Mouse (Mus musculus) spleen, postnatal 36 days (tissue): Measurements from ENCODE around the gene Stard3nl.
"Not testable (repeated sequence)": the region's sequence is repeated elsewhere in the genome, so short reads cannot be mapped to it uniquely, and the experiment has no call there.

Source experiments
- DNase-seq, 2 experiments: peaks; one replicate each; pipeline ENCODE4 v3.0.0; 2022; ENCODE audit warnings: low spot score in 2 of 2, mixed read lengths in 1 of 2

Stard3nl gene

DNA sequence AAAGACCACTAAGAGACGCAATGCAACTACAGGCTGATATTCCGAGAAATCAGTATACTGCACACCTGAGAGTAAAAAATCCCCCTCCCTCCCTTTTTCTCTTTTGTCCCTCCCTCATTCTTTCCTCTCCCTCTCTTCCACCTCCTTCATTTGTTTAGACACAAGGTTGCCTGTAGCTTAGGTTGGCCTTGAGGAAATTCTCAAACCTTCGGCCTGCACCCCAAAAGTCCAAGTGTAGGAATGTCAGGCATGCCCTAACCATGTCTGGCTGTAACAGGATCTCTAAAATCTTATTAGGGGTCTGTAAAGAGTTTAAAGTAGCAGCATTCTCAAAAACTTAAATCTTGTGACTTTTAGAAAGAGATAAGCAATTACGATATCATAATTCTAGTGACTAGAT is 10.4 kb downstream of the Stard3nl start:
- no peak for DNase-seq

DNA sequence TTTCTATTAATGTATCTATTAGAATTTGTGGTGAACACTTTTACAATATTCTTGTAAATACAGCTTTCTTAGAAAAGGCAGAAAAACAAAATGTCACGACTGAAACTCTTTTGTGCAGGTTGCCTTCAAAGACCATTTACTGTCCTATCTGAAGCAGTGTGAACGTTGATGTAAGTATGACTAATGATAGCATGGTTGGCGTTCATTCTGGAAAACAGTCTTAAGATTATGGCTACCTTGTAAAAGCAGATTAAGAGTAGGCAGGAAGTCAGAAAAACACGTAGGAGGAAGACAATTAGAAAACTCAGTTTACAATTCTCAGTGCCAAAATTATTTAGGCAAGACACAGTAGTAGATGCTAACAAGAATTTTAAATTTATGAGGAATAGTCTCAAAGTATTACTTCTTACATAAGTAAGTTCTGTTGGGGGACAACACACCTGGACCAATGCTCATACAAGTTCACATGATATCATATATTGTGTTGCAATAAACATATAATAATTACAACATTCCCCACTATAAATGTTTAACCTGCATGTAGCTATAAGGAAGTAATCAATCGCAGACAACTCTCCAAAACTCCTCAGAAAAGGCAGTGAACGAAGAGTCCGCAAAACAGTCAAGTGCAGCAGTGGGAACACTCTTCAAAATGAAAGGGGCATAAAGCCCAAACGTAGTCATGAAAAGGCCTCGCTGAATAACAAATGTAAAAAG is 14.3 kb downstream of the Stard3nl start:
- no peak for DNase-seq

GRCm38 (mm10) chr13:19379313-19379712 is 16.3 kb downstream of the Stard3nl start:
- no peak for DNase-seq

- DNase-seq, result no peak
Observed at GRCm38 (mm10) chr13:19372133-19372729, 23.4 kb downstream of the Stard3nl start.

DNA sequence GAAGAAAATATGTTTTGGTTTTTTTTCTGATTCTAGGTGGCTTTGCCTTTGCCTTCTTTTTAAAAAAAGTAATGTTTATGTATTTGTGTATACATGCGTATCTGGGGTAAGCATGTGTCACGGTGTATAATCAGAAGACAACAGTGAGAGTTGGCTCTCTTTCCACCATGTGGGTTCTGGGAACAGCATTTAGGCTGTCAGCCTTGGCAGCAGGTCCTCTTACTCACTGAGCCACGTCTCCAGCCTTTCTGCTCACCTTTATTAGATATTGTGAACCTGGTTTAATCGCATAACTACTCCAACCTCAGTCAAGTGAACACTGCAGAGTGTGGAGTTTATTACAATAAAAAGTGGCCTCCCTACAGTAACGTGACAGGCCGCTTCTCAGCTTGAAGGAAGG is 26.8 kb downstream of the Stard3nl start:
- DNase-seq, result no peak

DNA sequence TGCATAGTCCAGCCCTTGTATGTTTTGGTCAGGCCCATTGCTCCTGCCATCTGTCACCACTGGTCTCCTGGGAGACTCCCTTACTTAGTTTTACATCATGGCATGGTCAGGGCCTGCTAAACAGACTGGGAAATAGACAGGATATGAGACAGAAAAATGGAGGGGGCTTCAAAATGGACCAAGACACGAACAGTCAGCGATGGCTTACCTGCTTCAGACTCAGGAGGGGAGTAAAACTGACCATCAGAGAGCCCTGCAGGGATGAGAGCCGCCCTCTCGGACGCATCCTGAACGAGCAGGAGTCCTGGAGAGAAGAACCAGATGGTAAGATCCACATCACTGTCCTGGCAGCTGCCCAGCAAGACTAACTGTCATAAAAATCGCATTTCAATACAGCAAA is 28.1 kb downstream of the Stard3nl start:
- no peak for DNase-seq

DNA sequence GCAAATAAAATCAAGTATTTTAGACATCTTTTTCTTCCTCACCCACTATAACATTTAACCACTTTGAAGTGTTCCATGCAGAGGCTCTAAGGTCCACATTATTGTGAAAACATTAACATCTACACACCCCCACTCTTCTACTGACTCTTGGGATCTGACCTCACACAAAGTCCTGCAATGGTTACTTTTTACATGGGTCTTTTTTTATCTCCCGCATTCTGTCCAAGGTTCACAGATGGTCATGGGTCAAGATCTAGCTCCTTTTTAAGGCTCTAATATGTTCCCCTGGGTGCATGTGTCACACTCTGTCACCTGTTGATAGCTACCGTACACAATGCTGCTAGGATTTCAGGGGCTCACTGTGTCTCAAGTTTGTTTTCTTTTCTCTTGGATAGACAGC is 28.7 kb downstream of the Stard3nl start:
- DNase-seq, result no peak

GRCm38 (mm10) chr13:19365596-19365995 is 30.0 kb downstream of the Stard3nl start:
- peak; percentile 22 to 43 for DNase-seq

GRCm38 (mm10) chr13:19364245-19364772 is 31.3 kb downstream of the Stard3nl start:
- peak; percentile 16 to 36 for DNase-seq

DNA sequence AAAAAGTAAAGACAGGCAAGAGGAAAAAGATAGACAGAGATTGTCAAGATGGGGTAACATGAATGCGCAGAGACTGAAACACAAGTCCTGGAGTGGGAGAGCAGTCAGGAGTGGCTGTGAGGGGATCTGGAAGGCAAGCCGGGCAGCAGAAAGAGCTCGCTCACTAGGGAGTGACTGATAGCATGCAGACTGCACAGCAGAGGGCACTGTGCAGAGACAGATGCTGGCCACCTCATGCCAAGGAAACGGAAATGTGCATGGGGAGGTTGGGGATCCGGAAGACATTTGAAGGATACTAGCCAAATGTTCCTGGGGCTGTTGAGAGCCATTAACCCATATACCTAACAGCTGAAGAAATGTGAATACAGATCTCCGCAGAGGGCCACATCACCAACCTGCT is 33.2 kb downstream of the Stard3nl start:
- DNase-seq, result no peak

DNA sequence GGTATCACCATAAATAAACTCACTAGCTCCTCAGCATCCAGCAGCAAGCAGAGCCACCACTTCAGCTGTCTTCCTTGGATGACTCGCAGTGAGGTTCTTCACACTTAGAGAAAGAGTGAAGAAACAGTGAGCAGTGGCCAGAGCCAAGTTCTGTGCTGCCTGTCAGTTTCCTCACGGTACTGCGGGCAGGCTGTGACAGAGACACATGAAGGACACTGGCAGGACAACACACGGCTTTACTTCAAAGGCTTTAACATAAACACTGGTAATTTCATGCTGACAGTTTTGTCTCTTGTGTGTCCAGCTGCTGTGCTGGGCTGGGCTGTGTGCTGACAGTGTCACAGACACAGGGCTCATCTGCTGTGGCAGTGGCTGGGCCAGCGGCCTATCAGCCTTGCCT is 37.6 kb downstream of the Stard3nl start:
- DNase-seq, result no peak

DNA sequence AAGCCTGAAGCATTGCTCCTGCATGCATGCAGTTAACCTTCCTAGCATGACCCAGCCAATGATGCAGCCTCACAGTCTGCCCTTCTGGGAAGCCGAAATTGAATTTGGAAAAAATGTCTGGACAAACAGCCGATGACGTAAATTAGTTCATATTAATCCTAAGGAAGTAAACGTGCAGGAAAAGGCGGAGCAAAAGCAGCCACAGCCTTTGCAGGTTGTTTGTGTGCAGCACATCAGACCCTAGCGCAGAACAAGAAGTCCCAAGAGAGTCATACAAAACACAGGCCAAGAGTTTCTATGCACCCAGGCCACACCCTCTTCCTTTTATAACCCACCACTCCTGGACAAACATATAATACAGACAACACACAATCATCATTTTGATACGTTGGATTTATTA is 38.3 kb downstream of the Stard3nl start:
- DNase-seq, result no peak

- no peak for DNase-seq
Observed at GRCm38 (mm10) chr13:19356720-19357119, 38.9 kb downstream of the Stard3nl start.

DNA sequence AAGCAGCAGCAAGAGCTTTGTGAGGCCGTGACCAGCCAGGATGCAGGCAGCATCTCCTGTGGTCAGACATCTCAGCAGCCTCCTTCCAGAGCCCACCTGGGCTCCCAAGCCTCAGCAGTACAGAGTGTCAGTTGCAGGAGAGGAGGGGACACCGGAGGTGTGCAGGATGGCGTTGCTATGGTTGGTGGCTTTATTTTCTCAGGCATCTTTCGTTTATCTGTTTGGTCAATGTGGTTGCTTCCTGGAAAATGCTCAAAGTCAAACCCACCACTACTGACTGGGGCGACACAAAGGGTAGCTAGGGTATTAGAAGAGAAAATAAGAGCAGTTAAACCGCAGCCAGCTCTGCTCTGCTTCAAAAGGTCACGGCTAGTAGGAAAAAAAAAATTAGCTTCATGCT is 39.5 kb downstream of the Stard3nl start:
- no peak for DNase-seq

DNA sequence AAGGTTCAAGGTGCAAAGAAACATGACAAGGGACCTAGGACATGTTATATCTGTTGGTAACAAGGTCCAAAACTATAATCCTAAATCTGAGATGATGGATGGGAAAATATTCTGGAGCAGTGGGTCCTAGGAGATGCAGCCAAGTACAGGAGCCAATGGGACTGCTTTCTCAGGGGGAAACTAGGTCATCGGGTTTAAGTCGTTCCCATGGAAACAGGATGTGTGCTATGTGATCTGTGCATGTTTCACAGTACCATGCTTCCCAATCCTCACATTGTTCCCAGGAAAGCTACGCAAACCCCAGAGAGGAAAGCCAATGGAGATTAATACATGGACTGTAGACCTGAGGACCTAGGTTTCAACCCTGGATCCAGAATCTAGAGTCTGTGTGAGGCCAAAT is 42.8 kb downstream of the Stard3nl start:
- no peak for DNase-seq

DNA sequence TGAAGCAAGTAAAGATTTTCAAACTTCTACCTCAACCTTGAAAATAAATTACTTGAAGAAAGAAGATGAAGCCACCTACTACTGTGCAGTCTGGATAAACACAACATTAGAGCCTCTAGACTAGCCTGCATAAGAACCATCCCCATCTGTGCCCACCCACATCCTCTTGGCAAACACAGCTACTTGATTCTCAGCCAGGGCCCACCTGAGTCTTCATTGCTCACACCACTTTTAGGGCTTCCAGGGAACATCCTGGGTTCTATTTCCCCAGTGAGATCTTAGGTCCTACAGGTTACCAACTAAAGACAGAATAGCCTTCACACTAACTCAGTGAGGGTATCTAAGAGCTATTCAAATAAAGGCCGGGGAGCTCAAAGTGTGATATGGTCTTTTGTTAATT is 55.2 kb downstream of the Stard3nl start:
- DNase-seq, result not testable (repeated sequence)

GRCm38 (mm10) chr13:19336310-19336709 is 59.3 kb downstream of the Stard3nl start:
- not testable (repeated sequence) for DNase-seq
